Mouse (Mus musculus) ES-E14 (cell line): ENCODE measurements around the gene Lrrc8d.

Experiments used
- CHD2 ChIP-seq: IDR thresholded peaks from 2 replicates; pipeline ENCODE4 v1.6.1; 2014; ENCODE audit warnings: mild to moderate bottlenecking, low read depth, low read length, inconsistent platforms
- MAFK ChIP-seq: IDR thresholded peaks from 2 replicates; pipeline ENCODE4 v1.6.1; 2014; ENCODE audit warnings: mild to moderate bottlenecking, low read depth, low read length, inconsistent platforms; ENCODE audit not compliant: insufficient read depth
- ZC3H11A ChIP-seq: IDR thresholded peaks from 2 replicates; pipeline ENCODE4 v1.6.1; 2012; ENCODE audit warnings: low read depth, mild to moderate bottlenecking, inconsistent platforms, low read length, borderline replicate concordance
- ZNF384 ChIP-seq: IDR thresholded peaks from 2 replicates; pipeline ENCODE4 v1.6.1; 2012; ENCODE audit warnings: low read depth, low read length, inconsistent platforms

DNA sequence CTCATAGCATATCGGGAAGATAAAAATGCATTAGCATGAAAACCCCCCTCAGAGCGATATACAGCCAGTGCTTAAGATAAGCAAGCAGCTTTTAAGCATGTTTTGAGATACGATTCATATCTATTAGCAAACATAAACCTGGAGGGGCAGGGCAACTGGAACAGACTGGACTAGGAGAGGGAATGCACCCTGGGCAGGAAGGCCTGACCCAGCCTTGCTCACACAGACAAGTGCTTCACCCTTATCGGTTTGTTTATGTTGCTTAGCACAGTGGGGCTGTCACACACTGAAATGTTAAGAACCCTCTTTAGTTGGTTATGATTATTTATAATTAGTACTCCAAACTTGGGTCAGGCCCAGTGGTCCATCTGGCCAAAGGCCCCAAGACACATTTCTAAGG lies 125.1 kb downstream of the Lrrc8d start:
- TF ChIP-seq ZNF384 = no peak
- no peak for TF ChIP-seq ZC3H11A
- no peak for TF ChIP-seq CHD2
- TF ChIP-seq MAFK = no peak
